Mouse (Mus musculus) stomach, postnatal 0 days (tissue): Measurements from ENCODE around the gene Milr1.
"Not testable (repeated sequence)": the region's sequence is repeated elsewhere in the genome, so short reads cannot be mapped to it uniquely, and the experiment has no call there.

Source experiments
- CTCF ChIP-seq: IDR thresholded peaks from 2 replicates; pipeline ENCODE4 v1.5.1; 2016; ENCODE audit warnings: antibody characterized with exemption, low read depth, mild to moderate bottlenecking, moderate library complexity
- EP300 ChIP-seq: optimal IDR thresholded peaks from 2 replicates; pipeline ENCODE3; 2016; ENCODE audit warnings: antibody characterized with exemption

DNA sequence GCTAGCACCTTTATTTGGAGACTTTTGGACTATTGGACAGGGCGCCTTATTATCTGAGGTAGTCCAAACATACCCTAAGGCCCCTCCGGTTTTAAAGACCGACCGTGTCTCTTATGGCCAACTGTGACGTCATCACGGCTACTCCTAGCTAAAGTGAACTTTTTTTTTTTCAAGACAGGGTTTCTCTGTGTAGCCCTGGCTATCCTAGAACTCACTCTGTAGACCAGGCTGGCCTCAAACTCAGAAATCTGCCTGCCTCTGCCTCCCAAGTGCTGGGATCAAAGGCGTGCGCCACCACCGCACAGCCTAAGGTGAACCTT is 26.1 kb upstream of the Milr1 start:
- not testable (repeated sequence) for TF ChIP-seq EP300, CTCF
